Mouse (Mus musculus) adrenal gland, adult 10 weeks (tissue): ENCODE data around the gene Sval2. TPM values are rescaled to one million over a fixed set of nuclear protein-coding genes. Genes with fewer than 3 reads are reported as not detected.

Experiments used
- polyA plus RNA-seq: library from polyadenylated mRNA; stranded (reverse); fragments of 350-450 nt; fragmentation: Illumina TruSeq; extraction: RNeasy Lipid Tissue Mini Kit (QIAGEN cat#74804); gene quantifications from one replicate; pipeline ENCODE4 v1.2.3, GENCODE M21; 2014; ENCODE audit warnings: low read depth, low replicate concordance

The Sval2 gene
- polyA plus RNA-seq: not detected

DNA sequence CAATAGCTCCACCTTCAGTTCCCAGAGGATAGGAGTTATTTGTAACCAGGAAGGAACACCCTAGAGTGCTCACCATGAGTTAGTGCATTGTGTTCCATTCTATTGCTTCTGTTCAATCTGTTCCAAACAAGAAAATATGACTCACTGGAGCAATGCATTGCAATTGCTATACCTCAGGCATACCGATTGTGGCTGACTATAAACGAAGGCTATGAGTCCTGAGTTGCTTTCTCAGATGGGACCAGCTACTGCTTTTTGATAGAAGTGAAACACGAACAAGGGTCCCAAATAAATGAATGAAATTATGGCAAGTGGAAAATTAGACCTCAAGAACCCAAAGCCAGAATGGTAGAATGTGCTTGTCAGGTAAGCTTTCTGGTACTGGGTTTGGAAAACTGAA lies at the start of gene Sval2:
TSS of gene Sval2 (plus strand) at position 301 of the 400 bp plus-strand sequence.

DNA sequence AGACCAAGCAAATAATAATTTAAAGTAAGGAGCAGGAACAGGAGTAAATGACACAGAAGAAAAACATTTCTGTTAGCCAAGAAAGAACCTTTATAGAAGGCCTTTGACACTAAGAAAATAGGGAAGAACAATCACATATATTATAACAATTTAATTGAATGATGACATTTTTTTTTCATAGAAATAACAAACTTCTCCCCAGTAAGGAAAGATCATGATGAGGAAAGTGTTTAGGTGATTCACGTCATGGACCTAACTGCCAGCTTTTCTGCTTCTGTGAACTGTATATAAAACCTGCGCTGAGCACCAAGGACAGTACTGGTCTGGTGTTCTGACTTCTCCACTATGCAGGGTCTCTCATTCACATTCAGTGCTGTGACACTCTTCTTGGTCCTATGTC lies 5.6 kb upstream of the Sval2 start, which contains the start of gene Pip:
TSS of gene Pip (plus strand) at position 301 of the 400 bp plus-strand sequence.

Other genes with a start within 250 kb of the Sval2 start
- 0.23 TPM for gene Ephb6, start 247.5 kb upstream of the Sval2 start, polyA plus RNA-seq
- gene Trpv6, start 216.6 kb upstream of the Sval2 start, polyA plus RNA-seq: not detected
- not detected for gene Trpv5, start 172.2 kb upstream of the Sval2 start, polyA plus RNA-seq
- gene Llcfc1, start 168.6 kb upstream of the Sval2 start, polyA plus RNA-seq: not detected
- not detected for gene Kel, start 148.7 kb upstream of the Sval2 start, polyA plus RNA-seq
- not detected for gene Olfr459, start 77.8 kb upstream of the Sval2 start, polyA plus RNA-seq
- not detected for gene Pip, start 5.5 kb upstream of the Sval2 start, polyA plus RNA-seq
- not detected for gene Sval1, start 98.6 kb downstream of the Sval2 start, polyA plus RNA-seq
- not detected for gene Sval3, start 115.2 kb downstream of the Sval2 start, polyA plus RNA-seq
- not detected for gene Sva, start 185.4 kb downstream of the Sval2 start, polyA plus RNA-seq